Mouse (Mus musculus) hindbrain, embryonic 10.5 days (tissue): ENCODE measurements around the gene Olah. TPM values are rescaled to one million over a fixed set of nuclear protein-coding genes. Genes with fewer than 3 reads are reported as not detected.
A peak's percentile ranks its signal among the peaks of the same experiment; 100 is the strongest.
"Not testable (repeated sequence)": the region's sequence is repeated elsewhere in the genome, so short reads cannot be mapped to it uniquely, and the experiment has no call there.

Experiments
- DNase-seq: peaks from one replicate; pipeline ENCODE4 v3.0.0-alpha.2; 2017; ENCODE audit warnings: low spot score
- H3K27ac ChIP-seq: fragments of 300-500 bp; sonication (generic); 2 replicates; pipeline ENCODE4 v1.5.1; 2016; ENCODE audit warnings: mild to moderate bottlenecking, moderate library complexity
- H3K27me3 ChIP-seq: fragments of 300-500 bp; sonication (generic); 2 replicates; pipeline ENCODE4 v1.6.1; 2016; ENCODE audit warnings: mild to moderate bottlenecking; ENCODE audit not compliant: poor library complexity, insufficient read depth, severe bottlenecking
- H3K36me3 ChIP-seq: fragments of 300-500 bp; sonication (generic); 2 replicates; pipeline ENCODE4 v1.6.1; 2016; ENCODE audit warnings: mild to moderate bottlenecking, moderate library complexity
- H3K4me1 ChIP-seq: fragments of 300-500 bp; sonication (generic); replicated peaks from 2 replicates; pipeline ENCODE4 v1.6.1; 2016; ENCODE audit warnings: mild to moderate bottlenecking
- H3K4me3 ChIP-seq: fragments of 300-500 bp; sonication (generic); 2 replicates; pipeline ENCODE4 v1.5.1; 2016; ENCODE audit warnings: mild to moderate bottlenecking, moderate library complexity
- H3K9me3 ChIP-seq: fragments of 300-500 bp; sonication (generic); 2 replicates; pipeline ENCODE4 v1.6.1; 2016; ENCODE audit warnings: mild to moderate bottlenecking, moderate library complexity
- WGBS: fragments of 180-500 bp; shearing (Covaris S2); methylation state at CpG from one replicate; pipeline ENCODE4 v1.1.7; 2016; 5-methylcytosine and 5-hydroxymethylcytosine counted together
- polyA plus RNA-seq: library from polyadenylated mRNA; unstranded; fragments of >200 nt; fragmentation: Nextera tagmentation; extraction: Ambion mirVana; gene quantifications from 2 replicates; pipeline ENCODE4 v1.2.1, GENCODE M21; 2016

Gene Olah
- not detected in 2 replicates for polyA plus RNA-seq

DNA sequence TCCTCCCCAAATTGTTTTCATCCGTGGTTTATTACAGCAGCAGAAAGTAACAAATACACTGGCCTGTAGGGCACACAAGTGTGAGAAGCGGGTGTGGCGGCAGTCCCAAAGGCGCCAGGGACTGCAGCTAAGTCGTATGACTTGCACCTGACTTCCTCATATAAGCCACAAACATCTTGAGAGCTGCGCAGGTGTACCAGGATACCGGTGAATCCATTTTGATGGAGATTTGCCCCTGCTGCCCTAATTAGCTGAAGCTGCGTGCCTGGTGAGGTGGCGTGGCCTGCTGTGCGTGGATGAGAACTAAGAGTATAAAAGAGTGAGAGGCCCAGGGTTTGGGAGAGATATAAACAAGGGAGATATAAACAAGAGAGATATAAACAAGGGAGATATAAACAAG is at the start of gene Olah:
Olah (minus strand) TSS at position 101 of the 400 bp plus-strand sequence.
- DNase-seq, H3K27ac ChIP-seq, H3K36me3 ChIP-seq, H3K4me1 ChIP-seq, H3K27me3 ChIP-seq, H3K4me3 ChIP-seq, H3K9me3 ChIP-seq: not testable (repeated sequence)
- 67% methylated on average over 10 of the region's 10 CpGs for WGBS

DNA sequence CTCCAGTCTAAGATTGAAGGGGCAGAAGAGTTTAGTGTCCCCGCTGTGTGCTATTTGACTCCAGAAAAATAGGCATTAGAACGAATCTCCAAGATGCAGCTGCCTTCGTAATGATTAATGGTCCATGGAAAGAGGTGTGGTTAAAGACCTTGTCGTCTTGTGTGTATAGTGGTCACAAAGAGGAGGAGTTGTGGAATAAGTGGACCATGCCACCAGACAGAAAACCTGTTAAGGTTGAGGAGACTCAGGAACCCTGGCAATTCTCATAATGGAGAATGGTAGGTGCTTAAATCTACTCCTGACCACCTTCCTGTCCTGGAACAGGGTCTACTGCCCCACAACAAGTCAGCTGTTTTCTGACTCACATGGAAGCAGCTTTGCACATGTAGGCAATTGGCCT is 49.0 kb upstream of the Olah start:
- Histone ChIP-seq H3K27me3 (no peaks in the 10 kb centered on the region), H3K9me3 (no peaks in the 10 kb centered on the region), H3K27ac (no peak overlapping the region), H3K4me1 (no peaks in the 10 kb centered on the region), H3K36me3 (peaks cover 57% of the 10 kb centered on the region), H3K4me3 (no peak overlapping the region)
- DNase-seq: no peak
- WGBS: 82% methylated on average over 4 of the region's 4 CpGs

DNA sequence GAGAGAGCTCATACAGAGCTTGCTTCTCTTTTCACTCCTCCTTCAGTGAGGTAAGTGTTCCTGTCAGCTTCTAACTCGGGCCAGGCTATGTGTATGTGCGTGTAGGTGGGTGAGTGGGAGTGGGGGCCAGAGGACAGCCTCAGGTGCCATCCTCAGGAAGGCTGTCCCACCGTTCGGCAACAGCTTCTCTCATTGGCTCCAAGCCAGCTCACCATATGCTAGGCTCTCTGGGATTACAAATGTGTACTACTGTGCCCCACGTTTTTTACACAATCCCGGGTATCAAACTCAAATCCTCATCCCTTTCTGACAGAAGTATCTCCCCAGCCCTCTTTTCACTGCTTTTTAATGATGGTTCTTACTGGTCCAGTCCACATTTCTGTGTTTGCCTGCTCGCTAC is 47.2 kb upstream of the Olah start:
- Histone ChIP-seq H3K4me1 (no peaks in the 10 kb centered on the region), H3K4me3 (no peak overlapping the region), H3K36me3 (peaks cover 50% of the 10 kb centered on the region), H3K27ac (no peak overlapping the region), H3K9me3 (no peaks in the 10 kb centered on the region), H3K27me3 (no peaks in the 10 kb centered on the region)
- no peak for DNase-seq
- WGBS: 90% methylated on average over 7 of the region's 7 CpGs

DNA sequence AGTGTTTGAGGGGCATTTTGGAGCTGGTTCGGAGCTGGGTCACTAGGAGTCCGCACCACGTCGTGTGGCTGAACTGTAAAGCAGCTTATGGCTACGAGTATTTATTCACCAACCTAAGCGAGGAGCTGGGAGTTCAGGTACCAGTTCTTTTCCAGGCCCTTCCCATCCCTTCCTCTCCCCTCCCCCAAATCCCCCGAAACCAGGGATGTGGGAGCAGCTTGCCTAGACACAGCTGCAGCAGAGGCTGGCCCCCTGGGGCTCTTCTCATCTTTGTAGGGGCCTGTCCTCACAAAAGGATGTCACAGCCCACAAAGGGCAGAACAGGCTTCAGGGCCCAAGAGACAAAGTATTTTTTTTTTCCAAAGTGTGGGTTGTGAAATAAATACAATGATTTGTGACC is 40.9 kb upstream of the Olah start:
- no peak for DNase-seq
- WGBS: 40% methylated on average over 7 of the region's 7 CpGs
- no peak overlapping the region for H3K27ac ChIP-seq
- peaks cover 33% of the 10 kb centered on the region for H3K36me3 ChIP-seq
- H3K9me3 ChIP-seq: no peaks in the 10 kb centered on the region
- H3K4me1 ChIP-seq: 0 out of 2 replicates have a peak, but pooled peaks cover 4% of the 10 kb centered on the region
- H3K27me3 ChIP-seq: no peaks in the 10 kb centered on the region
- no peak overlapping the region for H3K4me3 ChIP-seq

DNA sequence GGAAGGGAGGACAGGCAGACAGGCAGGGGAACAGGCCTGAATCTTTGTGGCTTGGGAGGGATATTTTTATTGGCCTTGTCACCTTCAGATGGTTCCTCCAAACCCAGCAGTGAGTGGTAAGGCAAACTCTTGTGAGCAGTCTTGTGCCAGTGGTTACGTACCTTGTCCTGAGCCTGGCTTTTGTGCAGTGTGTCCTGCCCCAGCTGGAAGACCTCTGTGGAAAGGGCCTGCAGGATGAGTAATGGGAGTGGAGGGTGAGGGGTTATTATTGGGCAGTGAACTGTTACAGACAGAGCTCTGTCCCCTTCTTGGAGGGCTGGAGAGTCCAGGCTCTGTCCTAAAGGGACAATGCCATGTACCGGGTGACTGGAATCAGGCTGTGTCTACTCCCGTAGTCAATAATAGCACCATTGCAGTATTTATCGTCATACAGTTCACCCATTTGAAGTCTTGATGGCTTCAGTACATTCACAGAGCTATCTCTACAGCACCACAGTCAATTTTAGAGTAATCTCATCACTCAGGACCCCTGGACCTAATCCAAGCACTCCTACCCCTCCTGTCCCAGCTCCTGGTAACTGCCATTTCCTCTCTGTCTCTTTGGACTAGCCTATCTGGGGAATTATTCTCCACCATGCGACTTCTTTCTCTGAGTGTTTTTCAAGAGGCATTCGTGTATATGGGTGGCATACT is 38.5 kb upstream of the Olah start:
- H3K9me3 ChIP-seq: no peaks in the 10 kb centered on the region
- 80% methylated on average over 6 of the region's 6 CpGs for WGBS
- no peak for DNase-seq
- peaks cover 18% of the 10 kb centered on the region; the same call in 1 of the 2 replicates for H3K36me3 ChIP-seq
- 0 out of 2 replicates have a peak, but pooled peaks cover 4% of the 10 kb centered on the region for H3K4me1 ChIP-seq
- H3K27me3 ChIP-seq: no peaks in the 10 kb centered on the region
- H3K27ac ChIP-seq: no peak overlapping the region
- no peak overlapping the region for H3K4me3 ChIP-seq

DNA sequence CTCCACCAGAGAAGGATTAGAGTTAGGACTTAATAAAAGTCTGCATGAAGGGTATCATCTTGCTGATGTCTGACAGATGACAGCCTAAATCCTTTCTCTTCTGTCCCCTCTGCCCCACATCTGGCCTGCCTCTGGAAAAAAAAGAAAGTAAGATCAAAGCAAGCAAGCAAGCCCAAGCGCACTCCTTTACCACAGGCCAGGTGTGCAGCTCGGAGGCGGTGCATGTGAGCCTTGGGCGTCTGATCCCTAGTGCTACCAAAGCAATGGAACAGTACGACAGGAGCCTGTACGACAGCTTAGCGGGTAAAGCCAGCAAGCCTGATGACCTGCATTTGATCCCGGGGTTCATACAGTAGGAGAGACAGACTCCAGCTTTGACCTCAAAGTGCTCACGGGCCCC is 33.9 kb upstream of the Olah start:
- 91% methylated on average over 9 of the region's 9 CpGs for WGBS
- Histone ChIP-seq H3K4me3 (no peak overlapping the region), H3K9me3 (no peaks in the 10 kb centered on the region), H3K36me3 (peaks cover 7% of the 10 kb centered on the region; the same call in 1 of the 2 replicates), H3K4me1 (no peaks in the 10 kb centered on the region), H3K27ac (no peak overlapping the region), H3K27me3 (no peaks in the 10 kb centered on the region)
- no peak for DNase-seq

DNA sequence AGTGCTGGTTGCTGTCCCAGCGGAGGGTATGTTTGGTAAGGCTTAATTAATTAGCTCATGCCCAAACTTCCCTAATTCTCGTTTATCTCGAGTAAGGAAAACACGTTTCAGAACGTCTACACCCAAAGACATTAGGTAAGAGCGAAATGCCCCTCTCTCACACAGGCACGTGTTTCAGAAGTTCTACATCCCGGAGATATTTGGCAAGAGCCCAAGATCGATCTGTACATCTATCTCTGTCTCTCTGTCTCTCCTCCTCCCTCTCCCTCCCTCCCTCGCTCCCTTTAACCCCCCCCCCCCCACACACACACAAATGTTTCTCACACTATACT is 27.5 kb upstream of the Olah start:
- H3K4me1 ChIP-seq: peaks cover 23% of the 10 kb centered on the region
- 0 out of 2 replicates have a peak, but pooled peaks cover 3% of the 10 kb centered on the region for H3K9me3 ChIP-seq
- H3K27me3 ChIP-seq: no peaks in the 10 kb centered on the region
- no peak for DNase-seq
- peak overlapping the region; percentile 79 for H3K4me3 ChIP-seq
- no peaks in the 10 kb centered on the region for H3K36me3 ChIP-seq
- 11% methylated on average over 10 of the region's 10 CpGs for WGBS
- H3K27ac ChIP-seq: peak overlapping the region; percentile 78

DNA sequence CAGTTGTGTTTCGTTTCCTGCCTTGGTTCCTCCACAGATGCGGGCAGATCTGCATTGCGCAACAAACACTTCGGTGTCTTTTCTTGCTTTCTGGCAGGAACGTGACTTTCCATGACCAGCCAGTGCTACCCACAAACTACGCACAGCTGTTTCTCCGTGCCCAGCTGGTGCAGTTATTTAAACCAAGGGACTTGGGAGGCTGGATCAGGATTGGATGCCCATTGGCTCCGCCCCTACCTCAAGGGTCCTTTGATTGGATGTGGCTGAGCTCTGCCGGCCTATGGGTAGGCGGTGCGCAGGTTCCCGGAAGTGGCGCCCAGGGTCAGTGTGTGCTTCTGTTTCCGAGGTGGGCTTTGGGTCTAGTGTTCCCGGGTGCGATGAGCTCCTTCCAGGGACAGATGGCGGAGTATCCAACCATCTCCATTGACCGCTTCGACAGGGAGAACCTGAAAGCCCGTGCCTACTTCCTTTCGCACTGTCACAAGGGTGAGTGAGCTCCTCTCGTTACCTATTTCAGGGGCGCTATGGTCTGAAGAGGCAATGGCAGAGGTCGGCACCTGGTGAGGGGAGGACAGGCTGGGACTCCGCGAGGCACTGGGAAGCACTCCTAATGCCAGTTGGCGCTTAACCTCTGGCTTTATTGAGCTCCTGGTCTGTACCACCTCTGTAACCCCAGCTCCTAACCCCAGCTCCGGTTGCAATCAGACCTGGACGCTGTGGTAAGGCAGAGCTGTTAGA is 27.0 kb upstream of the Olah start, which contains the start of gene Dclre1c:
Dclre1c (plus strand) TSS at position 291 of the 738 bp plus-strand sequence.
- WGBS: 1% methylated on average over 29 of the region's 29 CpGs
- H3K27me3 ChIP-seq: no peaks in the 10 kb centered on the region
- H3K9me3 ChIP-seq: 0 out of 2 replicates have a peak, but pooled peaks cover 3% of the 10 kb centered on the region
- H3K4me1 ChIP-seq: peaks cover 28% of the 10 kb centered on the region
- peak within 1 kb of the TSS; percentile 79 for H3K4me3 ChIP-seq
- peak; percentile 91 for DNase-seq
- no peaks in the 10 kb centered on the region for H3K36me3 ChIP-seq
- H3K27ac ChIP-seq: peak within 1 kb of the TSS; percentile 78

DNA sequence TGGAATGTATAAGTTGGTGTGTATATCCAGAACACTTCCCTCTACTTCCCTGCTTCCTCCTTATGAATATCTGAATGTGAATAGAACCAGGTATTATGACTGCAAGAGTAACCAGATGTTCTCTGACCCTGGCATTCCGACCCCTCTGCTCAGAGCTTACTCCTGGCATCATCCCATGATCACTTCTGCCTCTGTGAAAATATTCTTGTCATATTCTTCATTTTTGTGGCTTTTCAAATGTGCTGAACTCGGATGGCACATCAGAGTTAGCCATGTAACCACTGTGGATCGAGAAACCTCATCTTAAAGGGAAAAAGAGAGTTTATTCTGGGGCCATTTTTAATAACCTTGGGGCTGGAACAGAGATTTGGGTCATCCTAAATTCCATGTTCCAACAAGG is 25.5 kb upstream of the Olah start, which contains the start of gene Meig1:
Meig1 (minus strand) TSS at position 101 of the 400 bp plus-strand sequence.
- H3K36me3 ChIP-seq: no peaks in the 10 kb centered on the region
- 76% methylated on average over 3 of the region's 3 CpGs for WGBS

DNA sequence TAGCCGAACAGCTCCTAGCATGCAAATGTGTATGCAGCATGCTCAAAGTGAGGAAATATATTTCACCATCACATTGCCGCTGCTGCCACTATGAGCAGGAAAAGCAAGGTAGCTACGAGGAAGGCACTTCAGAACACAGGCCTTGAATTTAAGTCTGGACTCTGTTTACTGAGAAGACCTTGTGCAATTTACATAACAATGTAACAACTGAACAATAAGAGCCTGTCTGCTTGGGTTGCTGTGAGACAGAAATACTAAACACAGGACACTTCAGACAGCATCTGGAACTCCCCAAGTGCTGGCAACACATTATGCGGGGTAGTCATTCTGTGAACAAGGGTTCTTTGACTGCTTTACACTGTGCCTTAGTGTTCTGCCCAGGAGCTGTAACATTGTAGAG is 23.1 kb upstream of the Olah start:
- DNase-seq: peak; percentile 16

More for the DNA sequence above, 25.5 kb upstream of the Olah start, which contains the start of gene Meig1:
- no peak for DNase-seq
- H3K27ac ChIP-seq: no peak within 1 kb of the TSS
- H3K4me3 ChIP-seq: no peak within 1 kb of the TSS
- peaks cover 33% of the 10 kb centered on the region for H3K4me1 ChIP-seq
- H3K9me3 ChIP-seq: 0 out of 2 replicates have a peak, but pooled peaks cover 3% of the 10 kb centered on the region
- peaks cover 11% of the 10 kb centered on the region for H3K27me3 ChIP-seq

DNA sequence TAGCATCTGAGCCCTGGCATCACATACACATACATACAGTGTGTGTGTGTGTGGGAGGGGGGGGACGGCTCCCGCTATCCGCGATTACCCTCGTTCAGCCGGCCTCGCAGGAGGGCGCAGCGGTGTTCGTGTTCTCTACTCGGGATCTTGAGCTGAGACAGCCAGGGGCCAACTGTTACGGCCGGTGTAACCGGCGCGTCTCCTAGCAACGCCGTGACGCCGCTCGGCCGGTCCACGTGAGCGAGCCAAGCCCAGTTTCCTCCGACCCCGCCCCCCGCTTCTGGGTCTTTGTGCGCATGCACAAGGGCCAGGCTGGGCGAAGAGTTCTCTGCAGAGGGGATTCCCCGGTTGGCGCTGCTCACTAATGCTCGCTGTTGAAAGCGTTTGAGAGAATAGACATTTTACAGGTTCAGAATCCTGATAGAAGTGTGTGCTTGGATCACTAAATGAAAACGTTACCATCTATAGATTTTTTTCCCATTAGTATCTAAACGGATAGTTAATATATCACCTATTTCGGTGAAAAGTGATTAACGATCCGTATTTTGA is 21.9 kb upstream of the Olah start:
- Histone ChIP-seq H3K4me1 (peaks cover 23% of the 10 kb centered on the region), H3K27ac (peak overlapping the region; percentile 62), H3K36me3 (no peaks in the 10 kb centered on the region), H3K9me3 (0 out of 2 replicates have a peak, but pooled peaks cover under 1% of the 10 kb centered on the region), H3K27me3 (peaks cover 29% of the 10 kb centered on the region), H3K4me3 (peak overlapping the region; percentile 60)
- DNase-seq: peak; percentile 97
- WGBS: 3% methylated on average over 38 of the region's 38 CpGs

More for the DNA sequence above, 23.1 kb upstream of the Olah start:
- Histone ChIP-seq H3K9me3 (0 out of 2 replicates have a peak, but pooled peaks cover 3% of the 10 kb centered on the region), H3K4me1 (peaks cover 33% of the 10 kb centered on the region), H3K36me3 (no peaks in the 10 kb centered on the region), H3K27ac (peak overlapping the region; percentile 62; the same call in 1 of the 2 replicates), H3K4me3 (no peak overlapping the region), H3K27me3 (peaks cover 28% of the 10 kb centered on the region)
- 58% methylated on average over 4 of the region's 4 CpGs for WGBS

DNA sequence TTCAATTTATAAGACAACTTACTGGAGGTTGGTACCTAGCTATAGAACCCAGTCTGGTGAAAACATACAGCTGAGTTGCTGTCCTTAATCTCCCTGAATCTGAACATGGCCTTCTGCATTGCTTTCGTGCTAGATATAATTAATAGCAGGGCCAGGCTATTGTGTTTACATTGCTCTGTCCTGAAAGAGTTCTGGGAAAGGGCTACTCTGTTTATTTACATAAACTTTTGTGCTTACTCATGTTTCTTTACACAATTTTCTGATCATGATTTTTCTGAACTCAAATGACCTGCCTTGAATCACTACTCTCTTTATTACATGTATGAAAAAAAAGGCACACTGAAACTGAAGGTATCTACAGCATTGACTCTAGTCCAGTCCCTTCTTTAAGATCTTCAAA is 18.7 kb upstream of the Olah start:
- Histone ChIP-seq H3K9me3 (no peaks in the 10 kb centered on the region), H3K4me3 (no peak overlapping the region)
- WGBS: 70% methylated on average over 1 of the region's 1 CpGs

More for the DNA sequence above, 18.7 kb upstream of the Olah start:
- Histone ChIP-seq H3K36me3 (no peaks in the 10 kb centered on the region), H3K27me3 (peaks cover 29% of the 10 kb centered on the region), H3K4me1 (peaks cover 21% of the 10 kb centered on the region), H3K27ac (no peak overlapping the region)
- DNase-seq: no peak
